Mouse (Mus musculus): ENCODE measurements around the gene Pus10.

Pus10 gene

GRCm38 (mm10) chr11:23695847-23696246 is 30.4 kb downstream of the Pus10 start:
- DNase-seq (ENCODE audit: low read depth, low spot score): no peak

DNA sequence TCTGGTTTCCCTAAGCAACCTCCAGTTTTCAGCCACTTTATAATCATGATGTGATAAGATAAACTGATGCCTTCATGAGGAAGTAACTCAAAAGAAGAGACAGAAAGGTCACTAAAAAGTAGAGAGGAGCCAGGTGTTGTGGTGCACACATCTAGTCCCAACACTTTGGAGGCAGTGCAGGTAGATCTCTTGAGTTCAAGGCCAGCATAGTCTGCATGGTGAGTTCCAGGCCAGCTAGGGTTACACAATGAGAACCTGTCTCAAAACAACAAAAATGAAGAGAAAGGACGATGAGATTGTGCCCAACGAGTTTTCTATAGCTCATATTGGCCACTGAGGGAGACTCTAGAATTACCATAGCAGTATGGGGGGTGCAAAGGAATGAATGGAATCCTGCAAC is 33.1 kb downstream of the Pus10 start:
- DNase-seq (ENCODE audit: low read depth, low spot score): no peak

DNA sequence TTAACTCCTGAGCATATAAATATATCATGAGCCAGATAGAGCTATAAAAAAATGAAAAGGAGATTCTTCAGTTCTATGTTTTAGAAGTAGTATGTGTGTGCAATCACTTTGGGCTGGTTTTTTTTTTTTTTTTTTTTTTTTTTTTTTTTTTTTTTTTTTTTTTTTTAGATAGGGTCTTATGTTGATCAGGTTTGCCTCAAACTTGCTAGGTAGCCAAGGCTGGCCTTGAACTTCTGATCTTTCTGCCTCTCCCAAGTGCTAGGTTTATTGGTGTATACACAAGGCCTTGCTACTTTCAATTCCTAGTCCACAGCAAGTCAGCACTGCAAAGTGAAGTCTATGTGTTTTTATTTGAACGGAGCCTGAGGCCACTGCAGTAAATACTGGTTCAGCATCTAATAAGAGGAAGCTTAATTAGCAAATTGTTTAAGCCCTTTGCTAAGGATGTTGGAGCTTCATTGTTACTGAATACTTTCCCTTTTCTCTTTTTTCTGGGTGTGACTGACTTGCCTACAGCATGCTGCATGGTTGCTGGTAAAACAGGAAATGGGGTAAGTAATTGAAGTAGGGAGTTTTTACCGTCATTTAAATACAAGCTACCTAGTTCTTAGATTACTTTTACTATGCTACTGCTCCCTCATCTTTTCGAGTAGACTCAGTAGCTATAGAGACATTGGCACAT is 34.1 kb downstream of the Pus10 start:
- no peak for DNase-seq (ENCODE audit: low read depth, low spot score)

- no peak for DNase-seq (ENCODE audit: low read depth, low spot score)
Observed at GRCm38 (mm10) chr11:23701831-23702230, 36.4 kb downstream of the Pus10 start.

- no peak for DNase-seq (ENCODE audit: low read depth, low spot score)
Observed at GRCm38 (mm10) chr11:23704604-23705294, 39.3 kb downstream of the Pus10 start.

DNA sequence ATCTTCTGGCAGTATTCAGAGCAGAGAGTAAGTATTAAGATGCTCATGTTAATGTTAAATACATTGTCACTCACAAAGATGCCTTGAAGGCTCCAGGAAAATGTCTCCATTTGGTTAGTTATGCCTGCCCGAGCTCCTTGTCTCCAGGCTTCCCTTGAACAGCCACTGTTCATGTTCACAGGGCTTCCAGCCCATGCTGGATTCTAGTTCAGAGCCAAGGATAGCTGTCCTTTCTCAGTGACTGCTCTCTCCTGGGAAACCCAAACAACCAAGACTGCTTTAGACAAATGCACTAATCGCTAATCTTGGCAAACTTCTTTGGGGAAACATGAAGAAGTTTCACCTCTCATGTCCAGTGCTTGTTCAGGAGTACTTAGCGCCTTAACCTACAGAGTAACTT is 46.8 kb downstream of the Pus10 start:
- no peak for DNase-seq (ENCODE audit: low read depth, low spot score)

- no peak for DNase-seq (ENCODE audit: low read depth, low spot score)
Observed at GRCm38 (mm10) chr11:23718856-23719255, 53.4 kb downstream of the Pus10 start.

GRCm38 (mm10) chr11:23719825-23720224 is 54.4 kb downstream of the Pus10 start:
- no peak for DNase-seq (ENCODE audit: low read depth, low spot score)

DNA sequence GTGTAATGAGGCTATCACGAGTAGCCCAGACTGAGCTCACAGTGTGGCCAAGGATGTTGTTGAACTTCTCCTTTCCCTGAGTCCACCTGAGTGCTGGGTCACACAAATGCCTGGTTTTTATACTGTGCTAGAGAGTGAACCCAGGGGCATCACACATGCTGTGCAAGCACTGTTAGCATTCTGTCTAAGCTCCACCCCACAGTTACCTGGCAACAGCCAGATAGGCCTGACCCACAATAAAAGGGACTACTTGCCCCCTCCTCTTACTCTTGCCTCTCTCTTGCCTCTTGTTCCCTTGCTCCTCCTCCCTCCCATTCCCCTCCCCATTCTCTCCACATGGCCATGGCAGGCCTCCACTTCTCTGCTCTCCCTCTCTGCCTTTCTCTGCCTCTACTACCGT is 56.9 kb downstream of the Pus10 start:
- DNase-seq (ENCODE audit: low read depth, low spot score): no peak

DNA sequence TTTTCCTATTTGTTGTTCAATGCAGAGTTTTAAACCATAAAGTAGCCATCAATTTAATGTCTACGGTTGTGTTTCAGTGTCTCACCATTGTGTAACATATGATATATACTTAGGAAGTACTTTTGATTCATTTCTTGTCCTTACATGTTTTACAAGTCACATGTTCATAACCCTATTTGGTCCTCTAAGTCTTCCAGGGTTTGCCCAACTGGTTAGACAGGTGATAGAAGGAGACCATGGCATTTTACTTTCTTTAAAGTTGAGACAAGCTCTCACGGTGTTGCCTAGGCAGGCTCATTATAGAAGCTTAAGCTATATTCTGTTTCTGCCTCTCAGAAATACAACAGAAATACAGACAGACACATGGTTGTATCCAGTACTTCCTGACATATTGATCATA is 60.4 kb downstream of the Pus10 start:
- DNase-seq (ENCODE audit: low read depth, low spot score): no peak

GRCm38 (mm10) chr11:23726441-23726840 is 61.0 kb downstream of the Pus10 start:
- DNase-seq (ENCODE audit: low read depth, low spot score): no peak

DNA sequence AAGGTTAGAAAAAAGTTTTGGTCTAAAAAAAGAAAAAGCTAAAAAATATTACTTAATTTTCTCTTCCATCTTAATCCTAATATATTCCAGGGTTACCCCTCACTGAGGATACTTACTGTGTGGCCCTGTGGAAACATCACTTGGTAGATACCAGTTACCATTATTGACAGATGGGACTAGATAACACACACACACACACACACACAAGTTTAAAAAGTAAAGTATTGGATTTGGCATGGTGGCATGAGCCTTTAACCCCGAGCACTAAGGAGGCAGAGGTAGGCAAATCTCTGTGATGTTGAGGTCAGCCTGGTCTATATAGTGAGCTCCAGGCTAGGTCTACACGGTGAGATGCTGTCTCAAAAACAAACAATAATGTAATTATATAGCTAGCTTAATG is 62.7 kb downstream of the Pus10 start:
- DNase-seq (ENCODE audit: low read depth, low spot score): no peak

- DNase-seq (ENCODE audit: low read depth, low spot score): no peak
Observed at GRCm38 (mm10) chr11:23730120-23730519, 64.6 kb downstream of the Pus10 start.

GRCm38 (mm10) chr11:23732840-23733239 is 67.4 kb downstream of the Pus10 start:
- no peak for DNase-seq (ENCODE audit: low read depth, low spot score)

- no peak for DNase-seq (ENCODE audit: low read depth, low spot score)
Observed at GRCm38 (mm10) chr11:23734749-23735286, 69.3 kb downstream of the Pus10 start.

- DNase-seq (ENCODE audit: low read depth, low spot score): no peak
Observed at GRCm38 (mm10) chr11:23735820-23736470, 70.5 kb downstream of the Pus10 start.

- DNase-seq (ENCODE audit: low read depth, low spot score): no peak
Observed at GRCm38 (mm10) chr11:23740895-23741294, 75.4 kb downstream of the Pus10 start.

DNA sequence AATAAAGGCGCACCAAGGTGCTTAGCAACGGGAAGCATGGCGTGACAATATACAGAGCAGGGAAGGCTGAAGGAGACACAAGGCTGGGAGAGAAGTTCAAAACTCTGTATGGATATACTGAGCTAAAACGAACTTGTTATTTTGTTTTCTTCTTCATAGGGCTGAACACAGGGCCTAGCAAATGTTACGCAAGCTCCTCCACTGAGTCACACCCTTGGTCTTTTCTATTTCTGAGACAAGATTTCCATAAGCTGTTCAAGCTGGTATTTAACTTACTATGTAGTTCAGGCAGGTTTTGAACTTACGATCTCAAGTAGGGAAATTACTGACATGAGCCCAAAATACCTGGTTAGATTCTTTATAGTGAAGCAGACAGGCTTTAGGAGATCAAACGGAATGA is 75.9 kb downstream of the Pus10 start:
- DNase-seq (ENCODE audit: low read depth, low spot score): no peak

GRCm38 (mm10) chr11:23744352-23744751 is 78.9 kb downstream of the Pus10 start:
- no peak for DNase-seq (ENCODE audit: low read depth, low spot score)

- no peak for DNase-seq (ENCODE audit: low read depth, low spot score)
Observed at GRCm38 (mm10) chr11:23746102-23746501, 80.6 kb downstream of the Pus10 start.

GRCm38 (mm10) chr11:23753136-23753710 is 87.7 kb downstream of the Pus10 start:
- no peak for DNase-seq (ENCODE audit: low read depth, low spot score)

DNA sequence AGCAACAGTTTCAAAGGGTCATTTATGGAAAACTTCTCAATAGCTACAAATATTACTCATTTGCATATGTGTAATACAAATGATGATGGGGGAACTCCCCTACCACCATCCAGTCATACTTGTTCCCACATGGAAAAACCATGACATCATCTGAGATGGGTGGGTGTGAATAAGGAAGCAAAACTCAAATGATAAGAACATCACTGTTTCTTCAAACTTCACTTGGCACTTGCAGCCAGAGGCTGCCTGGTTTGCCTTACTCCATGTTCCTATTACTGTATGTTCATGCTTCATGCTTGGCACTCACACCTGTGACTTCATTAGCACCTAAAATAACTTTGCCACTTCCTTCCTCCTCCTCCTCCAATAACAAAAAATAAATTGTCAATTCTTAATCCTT is 88.9 kb downstream of the Pus10 start:
- DNase-seq (ENCODE audit: low read depth, low spot score): no peak

All from retina, postnatal 7 days (tissue).